Mouse (Mus musculus): Measurements from ENCODE around the gene Atg10.

Atg10 gene

DNA sequence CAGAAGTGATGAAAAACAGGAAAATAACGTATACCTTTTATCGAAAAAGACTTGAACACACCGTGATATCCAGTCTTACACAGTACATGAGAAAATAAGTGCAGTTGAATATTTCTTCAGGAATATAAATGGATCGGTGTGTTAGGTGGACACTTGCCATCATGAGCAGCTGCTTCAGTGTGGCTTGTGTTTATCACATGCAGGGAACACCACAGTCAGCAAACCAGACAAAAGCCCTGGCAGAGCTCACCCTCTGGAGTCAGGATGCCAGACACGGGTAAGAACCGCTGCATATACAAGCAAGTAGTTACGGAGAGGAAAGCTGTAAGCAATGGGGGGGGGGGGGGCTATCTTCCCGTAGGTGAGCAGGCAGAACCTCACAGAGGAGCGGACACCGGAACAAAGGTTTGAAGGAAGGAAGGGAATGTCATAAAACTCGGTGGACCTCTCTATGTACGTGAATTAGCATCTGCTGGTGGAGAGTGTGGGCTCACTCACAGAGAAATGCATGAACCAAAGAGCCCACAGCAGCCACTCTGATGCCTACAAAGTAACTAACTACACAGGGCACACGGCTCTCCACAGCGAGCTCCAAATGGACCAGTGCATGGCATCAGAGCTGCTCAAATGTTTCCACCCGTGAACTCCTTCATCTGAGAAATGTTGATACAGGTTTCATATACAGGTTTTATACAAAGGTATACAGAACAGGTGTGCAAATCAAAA lies 51.8 kb downstream of the Atg10 start:
- DNase-seq, result peak; percentile 20

DNA sequence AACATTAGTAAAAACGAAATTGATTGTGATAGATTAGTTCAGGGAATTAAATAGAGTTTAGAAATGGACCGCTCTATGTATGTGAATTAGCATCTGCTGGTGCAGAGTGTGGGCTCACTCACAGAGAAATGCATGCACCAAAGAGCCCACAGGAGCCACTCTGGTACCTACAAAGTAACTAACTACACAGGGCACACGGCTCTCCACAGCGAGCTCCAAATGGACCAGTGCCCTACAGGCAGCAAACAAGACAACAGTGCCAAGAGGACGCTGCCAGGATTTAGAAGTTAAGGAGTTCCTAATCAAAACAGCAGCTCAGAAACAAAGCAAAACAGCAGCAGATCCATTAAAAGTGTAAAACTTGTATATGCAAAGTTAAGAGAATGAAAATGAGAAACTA lies 52.6 kb downstream of the Atg10 start:
- no peak for DNase-seq

- no peak for DNase-seq
Measured at GRCm38 (mm10) chr13:91169529-91170319, 54.0 kb downstream of the Atg10 start.

DNA sequence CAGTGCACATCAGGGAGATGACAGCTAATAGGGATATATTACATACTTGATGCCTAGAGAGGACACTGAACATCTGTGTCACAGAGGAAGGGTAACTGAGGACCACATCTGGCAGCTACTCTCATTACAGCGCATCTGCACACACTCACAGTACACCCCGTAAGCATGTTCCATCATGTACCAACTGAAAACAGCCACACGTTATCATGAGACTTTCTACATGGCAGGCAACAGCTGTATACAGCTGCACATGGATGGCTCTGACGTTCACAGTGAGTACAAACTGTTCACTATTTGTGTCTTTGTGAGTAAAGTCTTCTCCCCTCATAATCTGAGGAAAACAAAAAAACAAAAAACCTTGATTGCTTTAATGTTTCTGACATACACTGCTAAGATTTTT lies 55.3 kb downstream of the Atg10 start:
- DNase-seq, result no peak

DNA sequence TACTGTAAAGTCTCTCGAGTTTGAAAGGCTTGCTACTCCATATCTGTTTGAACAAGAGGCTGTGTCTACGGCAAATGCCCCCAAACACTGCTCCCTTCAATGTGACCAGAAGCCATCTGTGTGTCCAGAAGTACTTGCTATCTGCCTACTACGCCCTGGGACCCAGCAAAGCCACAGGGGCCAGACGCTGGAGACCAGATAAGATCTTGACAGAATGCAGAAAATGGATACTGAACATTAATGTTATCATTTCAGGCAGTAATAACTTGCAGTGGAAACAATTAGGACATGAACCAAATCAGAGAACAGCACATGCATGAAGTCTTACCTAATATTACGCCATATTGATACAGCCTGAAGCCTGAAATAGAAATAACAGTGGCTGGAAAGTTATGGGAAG lies 56.2 kb downstream of the Atg10 start:
- DNase-seq, result no peak

GRCm38 (mm10) chr13:91166286-91166685 lies 57.5 kb downstream of the Atg10 start:
- DNase-seq, result no peak

DNA sequence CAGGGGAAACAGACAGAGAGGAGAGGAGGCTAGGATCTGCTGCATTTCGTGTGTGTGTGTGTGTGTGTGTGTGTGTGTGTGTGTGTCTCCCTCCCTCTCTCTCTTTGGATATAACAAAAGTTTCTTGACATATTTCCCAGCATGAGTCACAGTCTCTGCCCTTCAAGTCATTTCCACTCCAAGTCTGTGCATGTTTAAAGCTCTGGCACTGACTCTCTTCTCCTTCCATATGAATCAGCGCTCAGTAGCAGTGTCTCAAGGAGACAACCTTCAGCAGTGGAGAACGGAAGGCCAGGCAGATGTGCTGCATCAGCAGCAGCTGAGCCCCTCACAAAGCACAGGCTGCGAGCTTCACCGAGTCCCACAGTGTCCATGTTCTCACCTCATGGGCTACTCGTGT lies 58.6 kb downstream of the Atg10 start:
- DNase-seq, result no peak

GRCm38 (mm10) chr13:91163292-91163691 lies 60.5 kb downstream of the Atg10 start:
- no peak for DNase-seq

GRCm38 (mm10) chr13:91162452-91162851 lies 61.3 kb downstream of the Atg10 start:
- DNase-seq, result peak; percentile 27

- no peak for DNase-seq
Measured at GRCm38 (mm10) chr13:91160616-91161015, 63.2 kb downstream of the Atg10 start.

DNA sequence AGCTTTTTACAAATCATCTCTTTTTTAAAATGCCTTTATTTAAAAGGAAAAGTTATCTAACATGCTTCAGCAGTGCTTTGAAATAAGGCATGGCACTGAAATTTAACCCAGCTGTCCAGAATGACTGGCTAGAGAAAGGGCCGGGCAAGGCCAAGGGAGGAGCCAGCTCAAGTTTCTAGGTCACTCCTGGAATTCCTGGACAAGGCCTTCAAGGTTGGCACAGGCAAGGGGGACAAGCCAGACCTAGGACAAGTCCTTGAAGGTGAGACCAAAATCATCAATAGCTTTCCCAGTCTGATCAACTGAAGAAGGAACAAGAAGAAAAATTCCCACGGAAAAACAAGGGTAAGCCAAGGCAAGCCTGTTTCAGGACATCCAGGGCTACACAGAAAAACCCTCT lies 63.9 kb downstream of the Atg10 start:
- DNase-seq, result no peak

GRCm38 (mm10) chr13:91157941-91158340 lies 65.8 kb downstream of the Atg10 start:
- DNase-seq, result no peak

DNA sequence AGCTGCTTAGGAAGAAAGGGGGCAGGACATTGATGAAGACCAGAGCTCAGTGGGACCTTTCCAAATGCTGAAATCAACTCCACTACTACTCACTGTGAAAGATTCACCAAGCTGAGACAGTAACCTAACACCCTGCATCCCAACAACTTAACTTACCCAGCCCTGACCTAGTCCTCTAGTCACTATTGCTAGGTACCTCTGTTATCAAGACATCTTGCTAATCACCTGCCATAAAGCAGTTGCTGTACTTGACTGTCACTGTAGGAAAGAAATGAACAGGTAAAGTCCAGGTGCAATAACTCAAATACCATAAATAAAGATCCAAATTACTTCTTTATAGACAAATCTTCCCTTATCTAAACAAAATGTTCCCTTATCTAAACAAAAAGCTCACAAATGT lies 66.3 kb downstream of the Atg10 start:
- no peak for DNase-seq

GRCm38 (mm10) chr13:91156949-91157348 lies 66.8 kb downstream of the Atg10 start:
- no peak for DNase-seq

DNA sequence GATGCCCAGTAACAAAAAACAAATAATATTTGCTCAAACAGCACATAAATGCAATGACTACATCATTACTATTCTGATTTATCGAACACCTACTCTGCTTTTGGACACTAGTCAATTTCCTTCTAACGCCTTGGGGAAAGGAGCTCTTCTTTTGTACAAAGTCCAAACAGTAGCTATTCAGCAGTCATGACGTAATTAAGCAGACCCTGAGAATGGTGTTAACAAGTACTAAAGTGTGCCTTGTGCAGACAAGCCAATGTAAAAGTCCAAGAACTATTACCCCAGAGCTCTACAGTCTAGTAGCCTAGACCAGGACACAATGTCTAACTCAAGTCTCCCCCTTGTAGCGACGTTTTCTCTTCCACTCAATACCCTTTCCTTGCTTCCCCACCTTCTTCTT lies 67.5 kb downstream of the Atg10 start:
- DNase-seq, result no peak

- no peak for DNase-seq
Measured at GRCm38 (mm10) chr13:91155429-91156207, 68.2 kb downstream of the Atg10 start.

GRCm38 (mm10) chr13:91154622-91155021 lies 69.1 kb downstream of the Atg10 start:
- no peak for DNase-seq

DNA sequence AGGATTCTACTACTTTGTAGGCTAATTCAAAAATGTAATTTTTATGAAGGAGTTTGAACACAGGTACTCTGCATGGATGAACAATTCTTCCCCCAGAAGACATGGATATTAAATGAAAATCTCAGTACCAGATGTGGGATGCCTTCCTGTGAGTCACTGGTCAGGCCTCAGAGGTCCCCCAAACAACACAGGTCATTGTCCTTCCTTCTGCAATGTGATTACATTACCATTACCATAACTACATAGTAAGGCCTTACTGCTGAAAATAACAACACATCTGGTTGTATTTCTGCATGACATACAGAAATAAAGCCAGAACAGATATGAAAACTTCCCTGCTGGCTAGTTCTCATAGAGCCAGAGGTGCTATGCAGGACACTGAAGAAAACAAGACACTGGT lies 87.4 kb downstream of the Atg10 start:
- DNase-seq, result no peak

GRCm38 (mm10) chr13:91133334-91133890 lies 90.4 kb downstream of the Atg10 start:
- no peak for DNase-seq

DNA sequence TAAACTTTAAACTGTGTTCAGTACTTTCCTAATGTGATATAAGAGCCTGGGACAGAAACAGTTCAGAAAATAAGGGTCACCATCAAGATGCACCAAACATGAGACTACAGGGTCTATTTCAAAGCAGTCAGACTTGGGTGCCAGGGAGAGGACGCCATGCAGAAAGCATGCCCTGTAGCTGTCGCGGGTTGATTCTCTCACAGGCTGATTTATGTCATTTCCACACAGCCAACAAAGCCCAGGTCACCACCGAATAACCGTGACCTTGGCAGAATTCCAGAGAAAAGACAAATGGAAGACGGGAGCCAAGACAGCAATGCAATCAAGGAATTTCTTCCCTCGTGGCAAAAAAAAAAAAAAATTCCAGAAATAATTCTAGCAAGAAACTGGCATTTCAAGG lies 94.7 kb downstream of the Atg10 start:
- peak; percentile 20 for DNase-seq

DNA sequence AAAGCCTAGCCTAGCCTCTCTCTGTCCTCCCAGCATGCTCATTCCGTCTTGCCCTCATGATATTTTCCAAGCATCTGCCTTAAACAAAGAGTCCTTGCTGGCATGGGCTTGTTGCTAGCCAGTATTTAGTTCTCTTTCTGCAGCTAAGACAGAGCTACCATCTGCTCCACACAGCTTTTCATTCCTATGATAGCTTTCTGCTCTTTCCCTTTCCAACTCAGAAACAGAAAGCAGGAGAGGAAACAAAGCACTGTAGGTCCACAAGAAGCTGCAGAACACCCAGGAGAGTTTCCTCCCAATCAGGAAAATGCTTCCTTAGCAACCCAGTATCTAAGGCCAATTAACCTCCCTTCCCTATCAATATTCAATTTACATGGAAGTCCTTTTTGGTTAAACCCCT lies 95.2 kb downstream of the Atg10 start:
- DNase-seq, result peak; percentile 28

DNA sequence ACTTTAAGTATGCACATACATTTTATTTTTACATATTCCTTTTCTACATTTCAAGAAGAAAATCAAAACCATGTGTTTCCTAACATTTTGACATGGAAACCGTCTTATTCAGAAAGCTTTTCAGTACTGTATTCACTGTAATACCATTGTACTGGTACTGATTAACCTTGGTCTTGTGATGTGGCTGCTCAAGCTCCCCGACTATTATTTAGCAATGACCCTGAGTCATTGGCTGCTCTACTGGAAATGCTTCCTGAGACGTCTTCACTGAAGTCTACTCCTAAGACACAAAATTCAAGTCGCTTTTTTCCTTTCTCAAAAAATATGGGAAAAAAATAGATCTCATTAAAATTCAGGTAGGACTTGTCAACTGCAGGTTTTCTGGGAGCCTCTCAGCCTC lies 105.6 kb downstream of the Atg10 start:
- no peak for DNase-seq

GRCm38 (mm10) chr13:91114880-91115279 lies 108.9 kb downstream of the Atg10 start:
- no peak for DNase-seq

Data from cerebellum, adult 8-10 months (tissue).